In genomic region chr1:45315767-45316528, GRCm38 (mm10) we compare ENCODE assay signal across 11 mouse cellular contexts. TPM values are rescaled to one million over a fixed set of nuclear protein-coding genes. Genes with fewer than 3 reads are reported as not detected.
A peak's percentile ranks its signal among the peaks of the same experiment; 100 is the strongest.
DNase-seq lines count a peak whose midpoint lies in the region; ATAC-seq and TF ChIP-seq lines count a peak whose summit lies in the region.
"Had no signal": no experiment of that assay in that cellular context is flagged by ENCODE, and none has a peak within 500 bp of the region (broad histone marks: within the 10 kb centered on the region; RNA-seq: fewer than 3 reads in every experiment).

No protein-coding gene starts in this region.

- 11% methylated on average over 7 of the region's 7 CpGs for WGBS in heart, embryonic 11.5 days (ENCODE audit: insufficient replicate concordance)
- WGBS in limb, embryonic 11.5 days: 7% methylated on average over 7 of the region's 7 CpGs
- WGBS in thymus, adult 2 months: 62% methylated on average over 7 of the region's 7 CpGs

- no peak for TF ChIP-seq CTCF in thymus, adult 2 months (IDR thresholded peaks at IDR 0.05; ENCODE audit: borderline replicate concordance, control insufficient read depth, extremely low read depth, insufficient read depth, low read length, poor library complexity)

- DNase-seq in heart, adult 11 months: no peak
- peak; percentile 56 for DNase-seq in 3T3-L1 (ENCODE audit: low read depth, low spot score)
- DNase-seq in embryo, embryonic 9.5 days (ENCODE audit: extremely low spot score): peak; percentile 30
- DNase-seq in limb, embryonic 11.5 days (ENCODE audit: low spot score): peak; percentile 25
- no peak for DNase-seq in thymus, adult 2 months
- no peak for DNase-seq in testis, postnatal 10 days (ENCODE audit: low spot score)
- DNase-seq in right cerebral cortex, postnatal 14 days: no peak
- DNase-seq: kidney, postnatal 36 days; liver, embryonic 13.5 days had no signal

- no peak for ATAC-seq in heart, embryonic 11.5 days (replicated peaks; ENCODE audit: insufficient number of reproducible peaks, low FRiP score, low TSS enrichment)
- no peak for ATAC-seq in limb, embryonic 11.5 days (ENCODE audit: insufficient number of reproducible peaks, low FRiP score, low TSS enrichment, low read depth)
- ATAC-seq: CD4-positive, CD25-positive, alpha-beta regulatory T cell, adult 4 months had no signal

- peak overlapping the region; percentile 83 for H3K27ac ChIP-seq in heart, embryonic 11.5 days (ENCODE audit: low read depth, low read length)
- H3K27ac ChIP-seq in limb, embryonic 11.5 days (replicated peaks; ENCODE audit: low read depth, low read length): no peak overlapping the region
- H3K27ac ChIP-seq in thymus, adult 2 months (ENCODE audit: control insufficient read depth, insufficient read depth, low read length): no peak overlapping the region
- H3K27ac ChIP-seq: liver, embryonic 13.5 days had no signal

- peak overlapping the region; percentile 52 for H3K9ac ChIP-seq in heart, embryonic 11.5 days (ENCODE audit: low read depth, low read length)
- no peak overlapping the region for H3K9ac ChIP-seq in limb, embryonic 11.5 days (ENCODE audit: low read length)
- H3K9ac ChIP-seq: liver, embryonic 13.5 days had no signal

- H3K36me3 ChIP-seq in heart, embryonic 11.5 days (ENCODE audit: control insufficient read depth, insufficient read depth, low read length): no peaks in the 10 kb centered on the region
- no peaks in the 10 kb centered on the region for H3K36me3 ChIP-seq in limb, embryonic 11.5 days (ENCODE audit: control insufficient read depth, insufficient read depth, low read length)
- no peaks in the 10 kb centered on the region for H3K36me3 ChIP-seq in thymus, adult 2 months (ENCODE audit: control insufficient read depth, insufficient read depth, low read length)
- H3K36me3 ChIP-seq: liver, embryonic 13.5 days had no signal

- no peaks in the 10 kb centered on the region; the same call in 1 of the 2 replicates for H3K4me1 ChIP-seq in heart, embryonic 11.5 days (ENCODE audit: control insufficient read depth, insufficient read depth, low read length)
- H3K4me1 ChIP-seq in limb, embryonic 11.5 days (ENCODE audit: control insufficient read depth, insufficient read depth, low read length): peaks cover 2% of the 10 kb centered on the region; the same call in 1 of the 2 replicates
- H3K4me1 ChIP-seq in thymus, adult 2 months (replicated peaks; ENCODE audit: control insufficient read depth, insufficient read depth, low read length): no peaks in the 10 kb centered on the region
- H3K4me1 ChIP-seq: liver, embryonic 13.5 days had no signal

- no peaks in the 10 kb centered on the region for H3K27me3 ChIP-seq in heart, embryonic 11.5 days (ENCODE audit: control insufficient read depth, insufficient read depth, low read length)
- no peaks in the 10 kb centered on the region for H3K27me3 ChIP-seq in limb, embryonic 11.5 days (ENCODE audit: control insufficient read depth, insufficient read depth, low read length)
- no peaks in the 10 kb centered on the region for H3K27me3 ChIP-seq in thymus, adult 2 months (ENCODE audit: control insufficient read depth, insufficient read depth, low read length)
- H3K27me3 ChIP-seq: liver, embryonic 13.5 days had no signal

- no peak for TF ChIP-seq POLR2A in thymus, adult 2 months (IDR thresholded peaks at IDR 0.05; ENCODE audit: control insufficient read depth, extremely low read depth, insufficient read depth, low read length, poor library complexity)

- H3K4me2 ChIP-seq in heart, embryonic 11.5 days: peak overlapping the region; percentile 31
- no peak overlapping the region for H3K4me2 ChIP-seq in limb, embryonic 11.5 days (ENCODE audit: low read depth, severe bottlenecking)
- H3K4me2 ChIP-seq: liver, embryonic 13.5 days had no signal

- no peaks in the 10 kb centered on the region for H3K9me3 ChIP-seq in heart, embryonic 11.5 days (replicated peaks; ENCODE audit: control insufficient read depth, low read length)
- H3K9me3 ChIP-seq in limb, embryonic 11.5 days (ENCODE audit: control insufficient read depth, low read length): no peaks in the 10 kb centered on the region
- H3K9me3 ChIP-seq: liver, embryonic 13.5 days had no signal

- H3K4me3 ChIP-seq in heart, embryonic 11.5 days (ENCODE audit: low read depth, low read length): no peak overlapping the region
- no peak overlapping the region for H3K4me3 ChIP-seq in limb, embryonic 11.5 days (ENCODE audit: low read depth, low read length)
- no peak overlapping the region for H3K4me3 ChIP-seq in thymus, adult 2 months (ENCODE audit: control insufficient read depth, insufficient read depth, low read length)
- H3K4me3 ChIP-seq: liver, embryonic 13.5 days had no signal

RNA-seq across cellular contexts. Expression of gene Col3a1, which starts 4.6 kb away (rescaled TPM):
- 316 and 413 TPM in 2 replicates for polyA plus RNA-seq in heart, embryonic 11.5 days (2014; fragmentation: Nextera tagmentation; extraction: Ambion mirVana)
- 421 and 478 TPM in 2 replicates for polyA plus RNA-seq in limb, embryonic 11.5 days (2014; fragmentation: Nextera tagmentation; extraction: Ambion mirVana)
- 18.4 and 18.8 TPM in 2 replicates for polyA plus RNA-seq in thymus, adult 2 months (2012; rRNA removed)
- polyA plus RNA-seq: CD4-positive, CD25-positive, alpha-beta regulatory T cell, adult 4 months had no signal

Comparison
In these comparisons a context has a peak if more than half of its experiments do, and no peak if none do; other contexts are left out.
1. DNase-seq: peak in 3T3-L1 (single experiment), embryo, embryonic 9.5 days (single experiment) and limb, embryonic 11.5 days (single experiment); none in heart, adult 11 months (single experiment), thymus, adult 2 months (single experiment), testis, postnatal 10 days (single experiment) and right cerebral cortex, postnatal 14 days (single experiment).
2. RNA of gene Col3a1, which starts 4.6 kb away (polyA plus RNA-seq): 421 to 478 TPM in limb, embryonic 11.5 days and 316 to 413 TPM in heart, embryonic 11.5 days; 18.4 to 18.8 TPM in thymus, adult 2 months; every median in the first group is over 10 times any median in the second.